27 mouse cellular contexts compared by ENCODE assay signal in genomic region chr10:122432690-122433089, GRCm38 (mm10). TPM values are rescaled to one million over a fixed set of nuclear protein-coding genes. Genes with fewer than 3 reads are reported as not detected.
A peak's percentile ranks its signal among the peaks of the same experiment; 100 is the strongest.
DNase-seq lines count a peak whose midpoint lies in the region; ATAC-seq lines count a peak whose summit lies in the region.
"Had no signal": no experiment of that assay in that cellular context is flagged by ENCODE, and none has a peak within 500 bp of the region (broad histone marks: within the 10 kb centered on the region; RNA-seq: fewer than 3 reads in every experiment).

No protein-coding gene starts in this region.

- ATAC-seq in CD4-positive, CD25-positive, alpha-beta regulatory T cell, adult 4 months, result no peak
- peak; percentile 58 for ATAC-seq in activated CD4-positive, CD25-positive, alpha-beta regulatory T cell, adult 4 months
- no peak for ATAC-seq in cerebellum, adult (ENCODE audit: insufficient number of reproducible peaks, low FRiP score, low TSS enrichment)
- ATAC-seq: Patski had no signal

- peak; percentile 5 for DNase-seq in CD4-positive, CD25-positive, alpha-beta regulatory T cell, adult 2 months (ENCODE audit: low read depth, low spot score)
- peak; percentile 50 for DNase-seq in A20 (ENCODE audit: low read depth, low spot score)
- peak; percentile 1 for DNase-seq in brain, adult 2 months (ENCODE audit: low read depth, low spot score)
- DNase-seq in gastrocnemius, postnatal 4 days (ENCODE audit: low spot score in 2 of 2), result no peak
- no peak for DNase-seq in gastrocnemius, postnatal 10 days
- DNase-seq: adrenal gland, adult 2 months; adrenal gland, adult 8-10 months; adrenal gland, postnatal 10 days; adrenal gland, postnatal 14 days; adrenal gland, postnatal 25 days; adrenal gland, postnatal 36 days; B cell, adult 2 months; cerebellum, adult 11 months; cerebellum, adult 11-12 months; cerebellum, adult 18-20 months; cerebellum, adult 2 months; cerebellum, adult 8-10 months; cerebellum, adult 9-10 months; cerebellum, adult 9-11 months; cerebellum, postnatal 10 days had no signal

RNA-seq across cellular contexts. Expression of gene Avpr1a, which starts 15.6 kb away (rescaled TPM):
- polyA plus RNA-seq in CD4-positive, CD25-positive, alpha-beta regulatory T cell, adult 4 months (2017; shearing (Covaris generic)), result not detected
- not detected for polyA plus RNA-seq in activated CD4-positive, CD25-positive, alpha-beta regulatory T cell, adult 4 months (2017; shearing (Covaris generic))
- 10 to 100 TPM in 1 of 2 experiments, 1 to 10 TPM in 1; 9.5 to 10.1 TPM for total RNA-seq in gastrocnemius, postnatal 4 days (2021)
- total RNA-seq in gastrocnemius, postnatal 10 days (2021), result 1 to 10 TPM; 5.3 to 6.3 TPM
- total RNA-seq: CH12.LX, MEL had no signal
- polyA plus RNA-seq: G1E had no signal

Comparison
In these comparisons a context has a peak if more than half of its experiments do, and no peak if none do; other contexts are left out.
1. DNase-seq: peak in CD4-positive, CD25-positive, alpha-beta regulatory T cell, adult 2 months (single experiment), A20 (single experiment) and brain, adult 2 months (single experiment); none in gastrocnemius, postnatal 4 days (0 of 2) and gastrocnemius, postnatal 10 days (single experiment).